Mouse (Mus musculus): ENCODE measurements around the gene Sars.

DNA sequence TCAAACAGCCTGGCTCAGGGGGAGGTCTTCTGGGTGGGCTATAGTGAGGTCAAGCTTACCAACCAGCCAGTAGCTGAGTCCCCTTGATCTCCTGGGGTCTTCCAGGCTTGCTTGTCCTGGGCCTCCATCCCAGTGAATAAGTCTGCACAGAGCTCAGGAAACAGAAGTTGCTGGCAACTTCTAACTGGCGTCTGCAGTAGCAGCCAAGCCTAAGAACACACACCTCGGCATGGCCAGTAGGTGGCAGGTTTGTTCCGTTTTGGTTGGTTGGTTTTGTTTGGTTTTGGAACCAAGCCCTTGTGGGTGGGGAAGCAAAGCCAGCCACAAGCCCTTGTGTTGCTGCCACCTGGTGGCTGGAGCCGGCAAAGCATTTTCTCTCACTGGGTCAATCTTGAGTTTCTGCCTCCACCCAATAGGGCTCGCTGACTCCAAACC lies 55.9 kb downstream of the Sars start:
- TF ChIP-seq CTCF (IDR thresholded peaks at IDR 0.05; ENCODE audit: borderline replicate concordance, insufficient read depth, low read length) = peak; percentile 62
- TF ChIP-seq POLR2A (IDR thresholded peaks at IDR 0.05; ENCODE audit: low read depth, low read length) = peak; percentile 63
